In the genomic region with DNA sequence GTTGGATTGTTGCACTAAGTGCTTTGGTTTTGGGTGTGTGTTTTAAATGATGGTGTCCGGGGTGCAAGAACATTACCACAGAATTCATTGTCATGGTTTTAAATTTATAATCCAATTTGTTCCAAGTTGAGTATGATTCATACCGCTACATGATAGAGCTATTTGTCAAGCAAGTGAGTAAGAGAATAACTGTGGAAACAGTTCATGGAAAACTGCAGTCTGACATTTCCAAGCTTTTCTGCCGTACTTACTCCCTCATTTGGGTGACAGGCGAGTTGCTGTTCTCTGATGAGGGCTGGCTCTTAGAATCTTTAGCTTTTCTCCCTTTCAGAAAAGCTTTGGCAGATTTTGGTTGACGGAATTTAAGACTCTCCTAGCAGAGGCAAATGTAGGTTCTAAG, we compare ENCODE assay signal across 28 mouse cellular contexts.
DNase-seq lines count a peak whose midpoint lies in the region; ATAC-seq lines count a peak whose summit lies in the region.
"Had no signal": no experiment of that assay in that cellular context is flagged by ENCODE, and none has a peak within 500 bp of the region (broad histone marks: within the 10 kb centered on the region; RNA-seq: fewer than 3 reads in every experiment).

No protein-coding gene starts in this region.

- H3K27me3 ChIP-seq in intestine, embryonic 15.5 days (replicated peaks) = no peaks in the 10 kb centered on the region
- H3K27me3 ChIP-seq: CH12.LX; embryonic facial prominence, embryonic 15.5 days; forebrain, embryonic 13.5 days; liver, embryonic 12.5 days; Patski had no signal

- no peak overlapping the region for H3K27ac ChIP-seq in intestine, embryonic 15.5 days
- H3K27ac ChIP-seq: embryonic facial prominence, embryonic 10.5 days; embryonic facial prominence, embryonic 15.5 days; forebrain, embryonic 13.5 days; kidney, postnatal 0 days; liver, embryonic 12.5 days had no signal

- no peak for DNase-seq in frontal cortex, postnatal 25 days (ENCODE audit: low spot score in 2 of 2)
- peak; percentile 31 for DNase-seq in right cerebral cortex, adult 18-20 months
- no peak for DNase-seq in right cerebral cortex, postnatal 10 days (ENCODE audit: low spot score in 2 of 2)
- DNase-seq in brain, adult 2 months (ENCODE audit: low read depth, low spot score) = peak; percentile 71
- DNase-seq in kidney, postnatal 25 days = no peak
- DNase-seq: adrenal gland, postnatal 36 days; B cell, adult 2 months; cerebellum, adult 2 months; cerebellum, postnatal 14 days; gastrocnemius, postnatal 10 days; kidney, adult 2 months; left cerebral cortex, postnatal 4 days; liver, postnatal 0 days; lung, postnatal 36 days; spleen, adult 18-20 months; thymus, adult 18-20 months; thymus, postnatal 36 days had no signal

- peak; percentile 94 for ATAC-seq in frontal cortex, adult (ENCODE audit: low TSS enrichment)
- no peak for ATAC-seq in intestine, embryonic 15.5 days
- ATAC-seq: forebrain, embryonic 13.5 days; hindbrain, embryonic 16.5 days; liver, embryonic 12.5 days; liver, postnatal 0 days; Patski had no signal

- no peaks in the 10 kb centered on the region for H3K4me1 ChIP-seq in intestine, embryonic 15.5 days (replicated peaks)
- H3K4me1 ChIP-seq: embryonic facial prominence, embryonic 10.5 days; forebrain, embryonic 13.5 days; liver, embryonic 12.5 days had no signal

- H3K9ac ChIP-seq in intestine, embryonic 15.5 days = no peak overlapping the region
- H3K9ac ChIP-seq: embryonic facial prominence, embryonic 15.5 days; forebrain, embryonic 13.5 days; liver, embryonic 12.5 days; liver, postnatal 0 days had no signal

- 83% methylated on average over 5 of the region's 5 CpGs for WGBS in intestine, embryonic 15.5 days

- no peaks in the 10 kb centered on the region for H3K36me3 ChIP-seq in intestine, embryonic 15.5 days
- H3K36me3 ChIP-seq: embryonic facial prominence, embryonic 15.5 days had no signal

- H3K9me3 ChIP-seq in intestine, embryonic 15.5 days = no peaks in the 10 kb centered on the region
- H3K9me3 ChIP-seq: embryonic facial prominence, embryonic 10.5 days; embryonic facial prominence, embryonic 15.5 days; forebrain, embryonic 13.5 days; liver, embryonic 12.5 days had no signal

- no peak overlapping the region for H3K4me2 ChIP-seq in intestine, embryonic 15.5 days (replicated peaks)
- H3K4me2 ChIP-seq: embryonic facial prominence, embryonic 15.5 days; forebrain, embryonic 13.5 days; liver, embryonic 12.5 days; midbrain, embryonic 11.5 days had no signal

- no peak overlapping the region for H3K4me3 ChIP-seq in intestine, embryonic 15.5 days (replicated peaks)
- H3K4me3 ChIP-seq: embryonic facial prominence, embryonic 10.5 days; embryonic facial prominence, embryonic 15.5 days; forebrain, embryonic 13.5 days; liver, embryonic 12.5 days had no signal

Comparison
In these comparisons a context has a peak if more than half of its experiments do, and no peak if none do; other contexts are left out.
1. DNase-seq: peak in right cerebral cortex, adult 18-20 months (single experiment) and brain, adult 2 months (single experiment); none in frontal cortex, postnatal 25 days (0 of 2), right cerebral cortex, postnatal 10 days (0 of 2) and kidney, postnatal 25 days (0 of 2).